Mouse (Mus musculus) forebrain, embryonic 16.5 days (tissue): Measurements from ENCODE around the gene Kcnh5. TPM values are rescaled to one million over a fixed set of nuclear protein-coding genes. Genes with fewer than 3 reads are reported as not detected.

Experiments
- ATAC-seq: fragments of 200-750 bp; cut with Nextera tagmentation; 2 replicates; pipeline ENCODE4 v1.8.0; 2017; ENCODE audit warnings: mild to moderate bottlenecking, moderate library complexity
- H3K27ac ChIP-seq: fragments of 300-500 bp; sonication (generic); 2 replicates; pipeline ENCODE4 v1.5.1; 2014; ENCODE audit warnings: low read length, control low read depth
- H3K27me3 ChIP-seq: fragments of 300-500 bp; sonication (generic); replicated peaks from 2 replicates; pipeline ENCODE4 v1.6.1; 2014; ENCODE audit warnings: low read length; ENCODE audit not compliant: control insufficient read depth, insufficient read depth
- H3K36me3 ChIP-seq: fragments of 300-500 bp; sonication (generic); 2 replicates; pipeline ENCODE4 v1.6.1; 2014; ENCODE audit not compliant: control insufficient read depth, insufficient read depth
- H3K4me1 ChIP-seq: fragments of 300-500 bp; sonication (generic); replicated peaks from 2 replicates; pipeline ENCODE4 v1.6.1; 2014; ENCODE audit warnings: low read length; ENCODE audit not compliant: control insufficient read depth, insufficient read depth
- H3K4me2 ChIP-seq: fragments of 300-500 bp; sonication (generic); 2 replicates; pipeline ENCODE4 v1.6.1; 2014; ENCODE audit warnings: mild to moderate bottlenecking, low read length, control low read depth
- H3K4me3 ChIP-seq: fragments of 300-500 bp; sonication (generic); replicated peaks from 2 replicates; pipeline ENCODE4 v1.5.1; 2014; ENCODE audit warnings: mild to moderate bottlenecking, low read length, control low read depth
- H3K9ac ChIP-seq: fragments of 300-500 bp; sonication (generic); replicated peaks from 2 replicates; pipeline ENCODE4 v1.6.1; 2014; ENCODE audit warnings: low read depth, low read length, control low read depth
- H3K9me3 ChIP-seq: fragments of 300-500 bp; sonication (generic); 2 replicates; pipeline ENCODE4 v1.6.1; 2016; ENCODE audit warnings: low read length; ENCODE audit not compliant: control insufficient read depth
- WGBS: fragments of 180-500 bp; shearing (Covaris S2); extraction: QIAGEN DNeasy Blood & Tissue Kit; methylation state at CpG from one replicate; pipeline ENCODE4 v1.1.7; 2014; 5-methylcytosine and 5-hydroxymethylcytosine counted together
- polyA plus RNA-seq: library from polyadenylated mRNA; unstranded; fragments of >200 nt; fragmentation: Nextera tagmentation; extraction: Ambion mirVana; gene quantifications from 2 replicates; pipeline ENCODE4 v1.2.1, GENCODE M21; 2015

Gene Kcnh5
- polyA plus RNA-seq, 1 experiment from 2014 or later = 4.2 TPM

DNA sequence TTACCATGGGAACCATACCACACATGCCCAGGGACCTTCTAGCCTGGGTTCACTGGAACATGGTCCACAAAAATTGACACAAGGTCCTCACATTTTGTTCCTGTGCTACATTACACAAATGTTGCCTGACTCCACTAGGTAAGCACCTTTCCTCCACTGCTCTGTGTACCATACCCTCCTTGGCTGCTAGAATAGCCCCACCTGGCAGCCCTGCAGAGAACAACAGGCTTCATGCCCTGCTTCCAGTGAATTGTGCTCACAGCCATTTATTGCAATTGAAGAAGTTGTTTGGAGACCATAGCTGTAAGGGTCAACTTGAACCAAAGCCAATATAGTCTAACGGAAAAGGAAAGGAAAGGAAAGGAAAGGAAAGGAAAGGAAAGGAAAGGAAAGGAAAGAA is 37.3 kb downstream of the Kcnh5 start:
- H3K4me1 ChIP-seq = no peaks in the 10 kb centered on the region
- 92% methylated on average over 1 of the region's 1 CpGs for WGBS
- ATAC-seq = no peak
- H3K9me3 ChIP-seq = no peaks in the 10 kb centered on the region
- H3K27me3 ChIP-seq = no peaks in the 10 kb centered on the region
- no peak overlapping the region for H3K9ac ChIP-seq
- H3K36me3 ChIP-seq = no peaks in the 10 kb centered on the region
- no peak overlapping the region for H3K4me2 ChIP-seq
- H3K4me3 ChIP-seq = no peak overlapping the region
- no peak overlapping the region for H3K27ac ChIP-seq

DNA sequence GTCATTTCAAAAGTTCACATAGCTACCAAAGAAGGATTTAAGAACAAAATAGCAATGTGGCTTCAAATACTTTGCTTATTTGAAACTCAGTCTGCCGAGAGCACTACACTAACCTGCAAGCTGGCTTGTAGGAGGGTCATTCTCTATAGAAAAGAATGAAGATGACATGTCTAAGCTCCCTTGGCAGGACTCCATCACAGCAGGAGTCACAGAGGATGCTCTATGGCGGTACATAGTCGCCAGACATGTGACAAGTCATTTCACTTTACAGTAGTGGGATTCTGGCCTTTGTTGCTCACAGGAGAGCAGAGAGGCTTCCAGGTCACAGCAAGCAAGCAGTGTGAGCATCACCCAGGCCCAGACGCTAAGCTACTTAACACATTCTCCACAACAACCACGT is 85.2 kb downstream of the Kcnh5 start:
- WGBS = 72% methylated on average over 5 of the region's 5 CpGs

DNA sequence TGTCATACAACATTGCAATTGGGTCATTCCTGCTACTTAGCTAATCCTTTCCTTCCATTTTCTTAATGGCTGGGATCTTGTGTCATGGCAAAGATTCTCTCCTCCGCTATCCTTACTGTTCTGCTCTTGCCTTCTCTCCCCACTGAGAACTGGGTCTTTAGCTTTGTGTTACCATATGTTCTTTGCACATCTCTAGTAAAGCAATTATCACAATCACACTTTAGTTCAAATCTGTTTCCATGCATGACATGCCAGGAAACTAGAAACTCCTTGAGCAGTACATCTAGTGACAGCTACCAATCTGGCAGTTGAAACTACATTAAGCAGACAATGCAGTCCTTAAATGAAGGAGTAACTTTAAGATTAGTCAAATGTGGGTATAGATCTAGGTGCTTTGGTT is 86.2 kb downstream of the Kcnh5 start:
- 66% methylated on average over 1 of the region's 1 CpGs for WGBS
- Histone ChIP-seq H3K4me1 (peaks cover 5% of the 10 kb centered on the region), H3K27me3 (no peaks in the 10 kb centered on the region), H3K4me2 (no peak overlapping the region), H3K27ac (no peak overlapping the region), H3K36me3 (no peaks in the 10 kb centered on the region), H3K9ac (no peak overlapping the region), H3K4me3 (no peak overlapping the region), H3K9me3 (no peaks in the 10 kb centered on the region)
- ATAC-seq = peak; percentile 54

More for the DNA sequence above, 85.2 kb downstream of the Kcnh5 start:
- Histone ChIP-seq H3K9me3 (no peaks in the 10 kb centered on the region), H3K27ac (no peak overlapping the region), H3K27me3 (no peaks in the 10 kb centered on the region), H3K4me2 (no peak overlapping the region), H3K4me3 (no peak overlapping the region), H3K36me3 (no peaks in the 10 kb centered on the region), H3K9ac (no peak overlapping the region), H3K4me1 (peaks cover 5% of the 10 kb centered on the region)
- no peak for ATAC-seq

DNA sequence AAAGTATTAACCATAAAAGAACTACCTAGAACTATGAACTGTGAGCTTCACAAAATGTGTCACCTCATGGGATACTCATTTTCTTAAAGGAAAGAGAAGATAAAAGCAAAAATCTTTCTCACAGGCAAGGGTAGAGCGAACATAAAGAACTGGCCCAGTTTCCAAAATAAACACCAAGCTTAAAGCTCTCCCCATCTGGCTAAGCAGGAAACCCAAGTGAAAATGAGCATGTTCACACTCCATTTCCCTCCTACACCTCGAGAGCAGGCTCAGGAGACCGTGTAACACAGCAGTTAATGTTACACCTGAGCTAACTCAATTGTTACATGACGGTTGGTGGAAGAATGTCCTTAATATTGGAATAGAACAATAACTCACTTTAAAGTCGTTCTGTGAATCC is 100.0 kb downstream of the Kcnh5 start:
- no peaks in the 10 kb centered on the region for H3K4me1 ChIP-seq
- no peak for ATAC-seq
- H3K4me2 ChIP-seq = no peak overlapping the region
- no peaks in the 10 kb centered on the region for H3K27me3 ChIP-seq
- no peak overlapping the region for H3K9ac ChIP-seq
- no peak overlapping the region for H3K4me3 ChIP-seq
- WGBS = 74% methylated on average over 5 of the region's 5 CpGs
- H3K36me3 ChIP-seq = no peaks in the 10 kb centered on the region
- no peak overlapping the region for H3K27ac ChIP-seq
- H3K9me3 ChIP-seq = no peaks in the 10 kb centered on the region

DNA sequence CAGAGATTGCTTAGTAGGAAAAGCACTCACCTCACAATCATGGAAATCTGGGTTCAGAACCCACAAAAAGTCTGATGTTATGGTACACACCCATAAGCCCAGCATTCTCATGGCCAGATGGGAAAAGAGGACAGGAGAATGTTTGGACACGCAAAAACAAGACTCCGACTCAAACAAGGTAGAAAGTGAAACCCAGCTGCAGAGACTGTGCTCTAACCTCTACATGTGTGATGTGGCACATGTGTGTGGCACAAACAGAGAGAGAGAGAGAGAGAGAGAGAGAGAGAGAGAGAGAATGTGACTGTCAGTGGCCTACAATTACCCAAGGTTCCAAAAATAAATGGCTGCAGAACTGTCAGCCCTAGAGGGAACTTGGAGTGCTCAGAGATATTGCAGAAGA is 106.1 kb downstream of the Kcnh5 start:
- Histone ChIP-seq H3K4me1 (no peaks in the 10 kb centered on the region), H3K4me2 (no peak overlapping the region), H3K36me3 (no peaks in the 10 kb centered on the region), H3K4me3 (no peak overlapping the region), H3K9me3 (no peaks in the 10 kb centered on the region), H3K27me3 (no peaks in the 10 kb centered on the region), H3K9ac (no peak overlapping the region), H3K27ac (no peak overlapping the region)
- 99% methylated on average over 2 of the region's 2 CpGs for WGBS
- ATAC-seq = no peak

DNA sequence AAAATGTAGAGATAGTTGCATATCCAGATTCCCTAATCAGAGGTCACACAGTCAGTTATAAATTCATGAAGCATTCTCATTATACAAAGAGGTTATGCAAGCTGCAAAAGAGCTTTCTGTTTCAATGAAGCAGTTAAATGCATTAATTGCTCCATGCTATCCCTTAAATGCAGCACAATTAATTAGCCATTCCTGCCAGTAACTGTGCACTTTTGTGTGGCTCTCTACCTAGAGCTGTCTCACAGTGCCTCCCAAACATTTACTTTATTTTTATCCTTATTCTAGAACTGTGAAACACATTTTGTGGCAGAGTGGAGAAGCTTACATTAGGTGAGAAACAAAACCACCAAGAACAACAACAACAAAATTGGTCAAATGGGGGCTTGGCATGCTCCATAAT is 114.6 kb downstream of the Kcnh5 start:
- Histone ChIP-seq H3K27me3 (no peaks in the 10 kb centered on the region), H3K9ac (no peak overlapping the region), H3K4me1 (peaks cover 11% of the 10 kb centered on the region), H3K4me2 (no peak overlapping the region), H3K36me3 (no peaks in the 10 kb centered on the region), H3K27ac (peak overlapping the region; percentile 23), H3K9me3 (no peaks in the 10 kb centered on the region), H3K4me3 (no peak overlapping the region)
- ATAC-seq = peak; percentile 87

DNA sequence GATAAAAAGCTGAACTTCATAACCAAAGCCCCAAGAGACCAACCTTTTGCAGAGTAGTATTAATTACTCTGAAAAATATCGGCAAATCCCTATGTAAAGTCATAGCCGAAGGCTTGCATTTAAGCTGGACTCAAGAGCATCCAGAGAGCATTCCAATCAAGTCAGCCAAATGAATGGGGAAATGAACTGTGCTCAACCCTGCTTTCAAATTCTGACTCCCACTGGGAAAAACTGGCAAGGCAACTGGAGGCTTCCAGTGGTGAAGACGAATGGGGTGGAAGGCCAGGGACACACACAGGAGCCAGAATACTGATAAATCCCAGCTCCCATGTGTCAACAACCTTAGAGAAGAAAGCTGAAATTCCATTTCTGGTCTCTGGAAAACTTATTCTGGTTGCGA is 115.4 kb downstream of the Kcnh5 start:
- Histone ChIP-seq H3K36me3 (no peaks in the 10 kb centered on the region), H3K4me1 (peaks cover 11% of the 10 kb centered on the region), H3K9me3 (no peaks in the 10 kb centered on the region), H3K27ac (0 out of 2 replicates have a peak overlapping the region, but pooled peaks have one; percentile 23), H3K4me3 (no peak overlapping the region), H3K27me3 (no peaks in the 10 kb centered on the region), H3K9ac (no peak overlapping the region), H3K4me2 (no peak overlapping the region)
- 25% methylated on average over 4 of the region's 4 CpGs for WGBS
- peak; percentile 31; the same call in 1 of the 2 replicates for ATAC-seq

DNA sequence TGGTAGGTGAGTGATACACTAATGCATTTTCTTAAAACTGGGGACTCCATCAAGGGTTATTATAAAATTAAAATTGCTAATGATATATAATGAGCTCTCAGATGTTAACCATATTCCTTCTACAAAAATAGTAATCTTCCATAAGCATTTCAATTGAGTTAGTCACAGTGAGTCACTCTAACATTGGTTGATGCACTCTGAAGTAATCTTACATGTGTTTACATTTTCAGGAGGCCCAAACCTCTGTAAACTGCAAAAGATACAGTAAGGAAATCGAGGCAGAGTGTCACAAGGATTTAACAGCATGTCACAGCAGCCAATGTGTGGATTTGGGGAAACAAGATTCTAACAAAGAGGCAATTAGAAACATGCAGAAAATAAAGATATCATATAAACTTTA is 123.4 kb downstream of the Kcnh5 start:
- no peak overlapping the region for H3K9ac ChIP-seq
- no peaks in the 10 kb centered on the region for H3K27me3 ChIP-seq
- no peak overlapping the region for H3K27ac ChIP-seq
- H3K4me1 ChIP-seq = no peaks in the 10 kb centered on the region
- no peak for ATAC-seq
- H3K4me3 ChIP-seq = no peak overlapping the region
- H3K36me3 ChIP-seq = no peaks in the 10 kb centered on the region
- no peak overlapping the region for H3K4me2 ChIP-seq
- H3K9me3 ChIP-seq = no peaks in the 10 kb centered on the region
- WGBS = 81% methylated on average over 1 of the region's 1 CpGs

DNA sequence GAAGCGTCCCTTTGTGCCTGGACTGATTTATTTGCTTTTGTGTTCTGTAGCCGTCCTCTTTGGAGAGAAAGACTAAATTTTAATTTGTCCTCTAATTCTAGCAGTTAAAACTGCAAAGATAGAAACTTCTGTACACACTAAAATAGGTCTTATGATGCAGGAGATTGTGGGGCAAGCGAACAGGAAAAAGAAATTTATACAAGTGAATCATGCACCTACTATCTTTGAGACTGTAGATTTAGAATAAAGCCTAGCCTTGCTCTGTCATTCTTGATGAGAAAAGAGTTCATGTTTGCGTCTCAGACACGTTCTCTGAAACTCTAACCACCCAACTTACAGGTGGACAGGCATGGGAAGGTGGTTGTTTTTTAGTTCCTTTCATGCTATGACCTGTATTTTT is 140.4 kb downstream of the Kcnh5 start:
- no peak overlapping the region for H3K4me3 ChIP-seq
- H3K4me1 ChIP-seq = 0 out of 2 replicates have a peak, but pooled peaks cover 2% of the 10 kb centered on the region
- H3K4me2 ChIP-seq = no peak overlapping the region
- H3K36me3 ChIP-seq = no peaks in the 10 kb centered on the region
- H3K27ac ChIP-seq = no peak overlapping the region
- no peaks in the 10 kb centered on the region for H3K9me3 ChIP-seq
- ATAC-seq = no peak
- 86% methylated on average over 5 of the region's 5 CpGs for WGBS
- no peak overlapping the region for H3K9ac ChIP-seq
- no peaks in the 10 kb centered on the region for H3K27me3 ChIP-seq
